Mouse (Mus musculus) adrenal gland (tissue): Measurements from ENCODE around the gene Coq10a.
"Not testable (repeated sequence)": the region's sequence is repeated elsewhere in the genome, so short reads cannot be mapped to it uniquely, and the experiment has no call there.

ENCODE experiments used
- intact Hi-C: fragments of 180-260 bp; cut with DNase I; formaldehyde crosslinking; loops from one replicate; pipeline ENCODE4 v1.15.1; 2025

The Coq10a gene

DNA sequence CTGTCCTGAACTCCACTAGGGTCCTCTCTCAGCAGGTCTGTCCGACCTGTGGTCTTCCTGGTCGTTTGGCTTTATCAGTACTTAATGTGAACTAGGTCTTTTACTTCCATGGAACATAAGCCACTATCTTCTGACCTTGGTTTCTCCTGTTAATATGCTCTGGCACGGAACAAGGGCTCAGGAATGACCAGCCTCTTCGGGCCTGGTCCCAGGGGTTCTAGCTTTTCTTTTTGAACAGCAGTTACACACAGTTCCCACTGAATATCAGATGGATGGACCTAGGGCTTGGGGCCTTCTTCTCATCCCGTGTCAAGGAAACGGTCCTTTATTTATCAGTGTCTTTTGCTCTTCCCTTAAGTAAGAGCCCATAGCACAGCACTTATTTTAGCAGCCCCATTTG is 7.0 kb downstream of the Coq10a start:
- intact Hi-C loops, result no loop called here

DNA sequence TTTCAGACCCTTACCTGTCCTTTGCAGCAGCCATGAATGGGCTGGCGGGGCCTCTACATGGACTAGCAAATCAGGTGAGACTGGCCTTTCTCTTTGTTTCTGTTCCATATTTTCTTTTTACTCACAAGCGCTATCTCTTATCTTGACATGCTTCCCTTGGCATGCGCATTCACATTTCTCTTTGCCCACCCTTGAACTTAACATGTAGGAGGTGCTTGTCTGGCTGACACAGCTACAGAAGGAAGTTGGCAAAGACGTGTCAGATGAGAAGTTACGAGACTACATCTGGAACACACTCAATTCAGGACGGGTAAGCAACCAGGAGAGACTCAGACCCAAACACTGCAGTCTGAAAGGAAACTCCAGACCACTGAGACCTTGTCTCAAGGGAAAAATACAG is 9.6 kb downstream of the Coq10a start:
- intact Hi-C loops, result no loop called here

DNA sequence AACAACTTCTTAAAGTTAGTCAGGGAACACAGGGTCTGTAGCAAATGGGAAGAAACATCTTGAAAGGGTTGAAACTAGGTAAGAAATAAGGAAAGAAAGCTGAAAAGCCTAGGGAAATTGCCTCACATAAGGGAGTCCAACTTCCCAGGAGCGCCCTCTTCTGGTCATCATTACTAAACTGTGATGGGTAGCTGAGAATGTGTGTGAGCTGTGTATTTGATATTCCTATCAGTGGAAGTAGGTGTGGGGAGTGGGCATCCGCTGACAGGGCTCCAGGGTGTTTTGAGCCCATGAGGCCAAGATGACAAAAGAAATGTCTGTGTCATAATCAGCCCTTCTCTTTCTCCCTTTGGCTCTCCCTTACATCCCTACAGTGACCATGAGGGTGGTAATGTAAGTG is 10.0 kb downstream of the Coq10a start:
- intact Hi-C loops, result no loop called here

GRCm38 (mm10) chr10:128347541-128347940 is 21.3 kb downstream of the Coq10a start:
- intact Hi-C loops, result no loop called here

DNA sequence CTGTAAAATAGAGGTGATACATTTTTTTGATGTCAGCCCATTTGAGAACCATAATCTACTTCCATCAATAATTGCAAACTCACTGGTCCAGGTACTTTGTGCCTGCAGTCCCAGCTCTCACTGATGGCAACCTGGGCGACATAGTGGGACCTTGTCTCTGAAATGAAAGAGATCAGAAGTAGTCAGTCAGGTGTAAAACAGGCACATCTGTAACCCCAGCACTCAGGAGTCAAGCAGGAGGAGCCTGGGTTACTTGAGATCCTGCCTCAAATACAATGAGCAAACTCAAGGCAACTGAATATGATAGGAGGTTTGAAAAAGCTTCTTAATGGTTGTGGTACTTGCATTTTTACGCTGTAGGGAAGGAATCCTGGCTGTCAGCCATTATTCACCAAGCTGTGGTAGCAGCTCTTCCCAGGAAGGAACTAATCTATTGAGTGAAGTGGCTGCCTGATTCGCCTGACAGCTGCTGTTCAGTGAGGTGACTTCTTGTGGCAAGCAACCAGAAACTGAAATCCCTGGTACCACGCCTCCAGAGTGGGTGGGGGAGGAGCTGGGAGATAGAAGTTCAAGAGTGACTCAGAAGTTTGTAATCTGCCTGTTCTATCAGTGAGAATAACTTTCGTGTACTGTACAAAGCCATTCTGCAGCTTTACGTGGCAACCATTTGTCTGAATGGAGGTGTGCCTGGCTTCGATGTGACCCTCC is 24.1 kb downstream of the Coq10a start:
- intact Hi-C loops, result no loop called here

GRCm38 (mm10) chr10:128343436-128343835 is 25.4 kb downstream of the Coq10a start:
- intact Hi-C loops, result no loop called here

DNA sequence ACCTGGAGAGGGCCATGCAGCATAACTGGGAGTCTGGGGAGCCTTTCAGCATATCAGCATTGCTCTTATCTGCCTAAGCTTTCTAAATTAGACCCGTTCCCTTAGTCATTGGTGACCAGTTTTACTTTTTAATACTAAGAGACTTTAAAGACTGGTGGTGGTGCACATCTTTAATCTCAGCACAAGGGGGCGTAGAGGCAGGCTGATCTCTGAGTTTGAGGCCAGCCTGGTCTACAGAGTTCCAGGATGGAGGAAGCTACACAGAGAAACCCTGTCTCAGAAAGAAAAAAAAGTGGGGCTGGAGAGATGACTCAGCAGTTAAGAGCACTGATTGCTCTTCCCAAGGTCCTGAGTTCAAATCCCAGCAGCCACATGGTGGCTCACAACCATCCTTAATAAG is 28.5 kb downstream of the Coq10a start:
- intact Hi-C loops, result no loop called here

DNA sequence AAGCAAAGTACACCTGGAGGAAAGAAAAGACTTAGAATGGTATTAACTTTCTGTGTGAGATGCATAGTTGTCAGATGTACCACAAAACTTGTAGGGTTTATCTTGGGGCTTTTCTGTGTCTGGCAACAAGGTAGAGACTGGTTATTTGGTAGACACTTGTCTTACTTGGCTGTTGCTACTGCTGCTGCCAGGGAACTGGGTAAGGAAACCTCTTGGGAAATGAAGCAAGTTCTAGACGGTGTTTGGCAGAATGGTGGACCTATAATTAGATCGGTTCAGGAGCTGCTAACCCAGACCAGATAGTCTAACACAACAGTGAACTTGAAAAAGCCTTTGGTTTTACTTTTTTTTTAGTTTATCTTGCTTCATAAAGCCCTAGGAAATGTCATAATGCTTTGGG is 29.8 kb downstream of the Coq10a start:
- intact Hi-C loops, result loop anchor here (5.0 kb wide), 2 partner anchors 33 to 118 kb away; partner anchors contain the start of gene Smarcc2

DNA sequence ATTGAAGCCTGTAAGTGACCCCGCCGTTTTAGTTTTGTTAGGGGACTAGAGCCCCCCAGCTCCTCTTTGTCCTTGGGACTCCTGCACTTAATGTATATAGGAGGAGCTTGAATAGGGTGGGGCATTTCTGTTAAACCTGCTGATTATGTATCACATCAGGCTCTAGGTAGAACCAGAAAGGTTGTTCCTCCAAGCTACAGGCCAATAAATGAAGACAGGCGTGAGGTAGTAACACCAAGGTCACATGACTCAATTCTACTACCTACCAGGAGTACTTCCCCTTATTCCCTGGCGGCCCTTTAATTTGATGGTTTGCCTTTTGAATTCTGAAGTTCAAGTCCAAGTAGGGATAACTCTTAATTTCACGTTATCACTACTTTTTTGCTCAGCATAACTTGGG is 30.4 kb downstream of the Coq10a start:
- intact Hi-C loops, result loop anchor here (5.0 kb wide), 2 partner anchors 34 to 119 kb away; partner anchors contain the start of gene Smarcc2

GRCm38 (mm10) chr10:128337306-128338181 is 31.3 kb downstream of the Coq10a start, which contains the start of gene Cs:
Gene Cs, plus strand, starts transcription at chr10:128337734.
- intact Hi-C loops, result loop anchor here (5.0 kb wide), 2 partner anchors 35 to 120 kb away; partner anchors contain the start of gene Smarcc2

- intact Hi-C loops, result loop anchor here (5.0 kb wide), 2 partner anchors 36 to 121 kb away; partner anchors contain the start of gene Smarcc2
These were observed 32.2 kb downstream of the Coq10a start for GRCm38 (mm10) chr10:128336597-128336996.

- intact Hi-C loops, result loop anchor here (5.0 kb wide), 2 partner anchors 36 to 121 kb away; partner anchors contain the start of gene Smarcc2
These were observed 32.6 kb downstream of the Coq10a start for GRCm38 (mm10) chr10:128336195-128336594.

DNA sequence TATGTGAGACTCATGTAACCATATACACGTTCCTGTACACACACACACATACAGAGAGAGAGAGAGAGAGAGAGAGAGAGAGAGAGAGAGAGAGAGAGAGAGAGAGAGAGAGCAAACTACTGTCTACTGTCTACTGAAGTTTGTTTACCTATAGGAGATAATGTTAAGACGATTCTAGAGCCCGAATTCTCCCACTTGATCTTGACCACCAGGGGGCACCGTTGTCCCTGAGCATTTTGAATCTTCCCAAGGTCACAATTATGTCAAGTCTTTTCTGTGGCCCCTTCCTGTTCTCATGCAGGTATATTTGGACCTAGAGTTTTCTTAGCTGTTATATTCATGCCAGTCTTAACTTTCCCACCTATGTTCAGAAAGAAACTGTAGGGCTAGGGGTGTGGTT is 33.2 kb downstream of the Coq10a start:
- intact Hi-C loops, result loop anchor here (5.0 kb wide), 2 partner anchors 37 to 122 kb away; partner anchors contain the start of gene Smarcc2

- intact Hi-C loops, result not testable (repeated sequence)
These were observed 36.2 kb downstream of the Coq10a start for GRCm38 (mm10) chr10:128332358-128333249.

DNA sequence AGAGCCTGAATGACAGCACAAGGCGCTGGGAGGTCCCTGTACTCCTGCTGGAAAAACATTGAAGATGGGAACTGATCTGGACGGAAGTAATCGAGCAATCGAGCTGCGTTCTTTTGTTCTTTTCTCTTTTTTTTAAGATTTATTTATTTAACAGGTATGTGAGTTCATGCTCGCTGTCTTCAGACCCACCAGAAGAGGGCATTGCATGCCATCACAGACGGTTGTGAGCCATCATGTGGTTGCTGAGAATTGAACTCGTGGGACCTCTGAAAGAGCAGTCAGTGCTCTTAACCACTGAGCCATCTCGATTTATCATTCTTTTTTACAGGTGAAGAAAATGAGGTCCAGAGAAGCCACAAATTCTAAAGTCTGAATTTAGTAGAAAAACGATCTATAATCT is 41.2 kb downstream of the Coq10a start:
- intact Hi-C loops, result no loop called here

DNA sequence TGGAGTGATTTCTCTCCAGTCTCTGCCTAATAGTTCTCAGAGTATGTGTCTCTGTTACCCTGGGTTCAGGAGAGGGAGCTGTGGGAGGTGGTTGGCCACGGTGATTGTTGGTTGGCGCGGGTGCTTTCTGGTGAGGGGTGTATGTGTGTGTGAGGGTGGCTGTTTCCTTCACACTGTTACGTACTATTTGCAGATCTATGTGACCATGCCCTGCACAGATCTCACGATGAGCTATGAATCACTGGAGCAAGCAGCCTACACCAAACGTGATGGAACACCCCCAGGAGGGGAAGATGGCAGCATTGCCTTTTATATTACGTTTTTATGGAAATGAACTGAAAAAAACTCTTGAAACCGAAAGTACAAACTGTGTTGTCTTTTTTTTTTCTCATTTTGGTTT is 42.0 kb downstream of the Coq10a start:
- intact Hi-C loops, result no loop called here

- intact Hi-C loops, result no loop called here
These were observed 45.3 kb downstream of the Coq10a start for GRCm38 (mm10) chr10:128323516-128323915.

- intact Hi-C loops, result no loop called here
These were observed 46.4 kb downstream of the Coq10a start, which contains the start of gene Cnpy2 for GRCm38 (mm10) chr10:128322141-128323108. Gene Cnpy2, plus strand, starts transcription at chr10:128322459.

- intact Hi-C loops, result no loop called here
These were observed 47.2 kb downstream of the Coq10a start for GRCm38 (mm10) chr10:128321641-128322040.

DNA sequence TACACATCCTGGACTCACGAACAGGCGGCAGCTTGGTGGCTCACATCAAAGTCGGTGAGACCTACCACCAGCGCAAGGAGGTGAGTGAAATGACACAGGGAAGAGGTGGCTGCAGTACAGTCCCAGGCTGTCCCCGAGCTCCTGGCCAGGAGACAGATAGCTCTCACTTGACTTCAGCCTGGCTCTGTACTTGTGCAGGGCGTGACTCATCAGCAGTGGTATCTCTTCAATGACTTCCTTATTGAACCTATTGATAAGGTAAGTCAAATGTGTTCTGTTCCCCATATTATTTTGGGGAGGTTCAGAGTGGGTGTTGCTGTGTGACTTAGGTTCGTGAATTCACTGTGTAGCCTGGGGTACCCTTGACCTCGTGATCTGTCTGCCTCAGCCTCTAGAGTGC is 53.2 kb downstream of the Coq10a start:
- intact Hi-C loops, result no loop called here
